Mouse (Mus musculus): Measurements from ENCODE around the gene Smap2.
A peak's percentile ranks its signal among the peaks of the same experiment; 100 is the strongest.
"Not testable (repeated sequence)": the region's sequence is repeated elsewhere in the genome, so short reads cannot be mapped to it uniquely, and the experiment has no call there.

Smap2 gene

DNA sequence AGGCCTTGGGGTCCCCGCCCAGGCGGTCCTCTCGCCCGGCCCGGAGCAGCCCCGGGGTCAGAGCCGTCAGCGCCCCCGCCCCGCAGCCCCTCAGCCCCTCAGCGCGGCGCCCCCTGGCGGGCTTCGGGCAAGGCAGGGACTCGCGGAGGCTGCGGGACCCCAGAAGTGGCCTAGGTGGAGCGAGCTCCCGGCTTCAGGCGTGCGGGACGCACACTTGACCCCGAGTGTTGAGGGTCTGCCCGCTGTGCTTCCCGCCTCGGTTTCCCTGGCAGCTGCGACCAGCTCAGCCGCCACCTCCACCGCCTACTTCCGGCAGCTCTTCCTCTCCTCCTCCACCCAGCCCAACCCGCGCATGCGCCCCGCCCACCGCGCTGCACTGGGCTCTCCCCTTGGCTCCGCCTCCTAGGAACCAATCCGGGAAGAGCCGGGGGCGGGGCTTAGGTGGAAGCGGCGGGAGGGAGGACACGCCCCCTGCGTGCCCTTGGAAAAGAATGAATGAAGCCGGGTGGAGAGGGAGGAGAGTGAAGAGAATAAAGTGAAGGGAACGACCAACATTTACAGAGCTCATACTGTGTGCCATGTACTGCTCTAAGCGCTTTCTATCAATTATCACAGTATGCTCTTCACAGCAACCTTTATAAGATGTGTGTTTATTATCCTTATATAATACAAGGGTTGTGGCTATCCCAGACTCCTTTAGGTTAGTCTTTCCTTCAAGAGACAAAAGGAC, at the start of gene Smap2:
Gene Smap2 (minus strand): TSS at position 320 of the 730 bp plus-strand sequence.
- peak; percentile 98 to 100 for DNase-seq (ENCODE audit: low spot score in 2 of 2)

DNA sequence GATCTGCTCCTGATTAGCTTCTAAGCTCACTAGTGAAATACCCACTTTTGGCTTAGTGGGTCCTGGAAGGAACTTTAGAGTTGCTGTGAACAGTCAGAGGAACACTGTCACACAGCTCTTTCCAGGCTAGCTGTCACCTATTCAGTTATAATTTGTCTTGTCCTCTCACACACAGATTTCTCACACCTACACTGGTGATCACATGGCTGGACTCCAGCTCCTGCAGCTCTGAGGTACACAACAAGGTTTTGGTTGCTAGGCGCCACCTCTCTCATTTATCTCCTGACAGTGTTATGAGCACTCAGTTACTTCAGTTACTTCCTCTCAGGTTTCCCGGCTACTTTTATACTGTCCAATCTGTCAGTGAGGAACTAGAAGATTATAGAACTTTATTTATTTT, 48.3 kb upstream of the Smap2 start:
- no peak for DNase-seq (ENCODE audit: low spot score in 2 of 2)

DNA sequence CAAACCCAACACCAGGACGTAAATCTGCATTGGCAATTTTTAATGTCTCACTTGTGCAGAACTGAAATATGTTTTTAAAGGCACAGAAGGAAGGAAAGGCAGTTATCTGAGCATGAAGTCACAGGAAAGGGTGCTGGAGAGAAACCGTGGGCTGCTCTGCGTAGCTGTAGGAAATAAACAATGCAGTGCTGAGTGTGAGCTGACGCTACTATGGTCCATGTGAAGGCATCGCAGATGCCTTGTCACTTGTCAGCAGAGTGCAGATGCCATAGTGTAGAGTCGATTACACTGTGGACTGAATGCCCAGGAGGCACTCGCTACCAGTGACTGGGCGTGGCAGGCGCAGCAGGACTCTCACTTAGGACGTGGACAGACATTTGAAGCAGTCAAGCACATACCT, 42.2 kb upstream of the Smap2 start:
- not testable (repeated sequence) for DNase-seq (ENCODE audit: low spot score in 2 of 2)

DNA sequence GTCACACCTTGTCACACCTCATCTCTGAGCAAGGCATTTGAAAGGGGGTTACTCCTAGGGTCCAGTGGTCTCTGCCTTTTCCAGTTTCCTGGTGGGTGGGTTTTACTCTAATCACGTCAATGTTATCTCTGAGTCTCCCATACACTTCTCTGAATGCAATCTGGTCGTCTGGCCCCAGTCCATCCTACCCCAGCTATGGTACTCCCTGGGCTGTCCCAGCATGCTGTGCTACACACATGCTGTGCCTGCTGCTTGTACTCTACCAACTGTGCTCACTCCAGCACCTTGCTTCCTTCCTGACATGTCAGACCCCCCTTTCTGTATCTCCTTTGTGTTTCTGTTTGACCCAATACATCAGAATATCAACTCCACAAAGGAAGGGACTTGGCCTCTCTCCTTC, 40.0 kb upstream of the Smap2 start:
- DNase-seq (ENCODE audit: low spot score in 2 of 2), result no peak

DNA sequence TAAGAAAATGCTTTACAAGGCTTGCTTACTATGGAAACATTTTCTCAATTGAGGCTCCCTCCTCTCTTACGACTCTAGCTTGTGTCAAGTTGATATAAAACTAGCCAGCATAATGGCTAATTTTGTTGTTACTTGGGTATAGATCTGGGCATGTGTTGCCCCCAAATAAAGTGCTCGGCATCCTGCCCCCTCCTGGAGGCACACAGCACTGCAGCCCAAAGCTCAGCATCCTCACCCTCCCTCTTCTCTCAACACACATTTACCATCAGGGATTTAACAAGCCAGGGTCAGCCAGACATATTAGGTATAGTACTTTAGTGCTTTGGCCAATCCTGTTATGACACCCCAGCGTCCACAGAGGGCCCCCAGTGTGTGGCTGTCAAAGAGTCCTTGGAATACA, 39.3 kb upstream of the Smap2 start:
- DNase-seq (ENCODE audit: low spot score in 2 of 2), result no peak

DNA sequence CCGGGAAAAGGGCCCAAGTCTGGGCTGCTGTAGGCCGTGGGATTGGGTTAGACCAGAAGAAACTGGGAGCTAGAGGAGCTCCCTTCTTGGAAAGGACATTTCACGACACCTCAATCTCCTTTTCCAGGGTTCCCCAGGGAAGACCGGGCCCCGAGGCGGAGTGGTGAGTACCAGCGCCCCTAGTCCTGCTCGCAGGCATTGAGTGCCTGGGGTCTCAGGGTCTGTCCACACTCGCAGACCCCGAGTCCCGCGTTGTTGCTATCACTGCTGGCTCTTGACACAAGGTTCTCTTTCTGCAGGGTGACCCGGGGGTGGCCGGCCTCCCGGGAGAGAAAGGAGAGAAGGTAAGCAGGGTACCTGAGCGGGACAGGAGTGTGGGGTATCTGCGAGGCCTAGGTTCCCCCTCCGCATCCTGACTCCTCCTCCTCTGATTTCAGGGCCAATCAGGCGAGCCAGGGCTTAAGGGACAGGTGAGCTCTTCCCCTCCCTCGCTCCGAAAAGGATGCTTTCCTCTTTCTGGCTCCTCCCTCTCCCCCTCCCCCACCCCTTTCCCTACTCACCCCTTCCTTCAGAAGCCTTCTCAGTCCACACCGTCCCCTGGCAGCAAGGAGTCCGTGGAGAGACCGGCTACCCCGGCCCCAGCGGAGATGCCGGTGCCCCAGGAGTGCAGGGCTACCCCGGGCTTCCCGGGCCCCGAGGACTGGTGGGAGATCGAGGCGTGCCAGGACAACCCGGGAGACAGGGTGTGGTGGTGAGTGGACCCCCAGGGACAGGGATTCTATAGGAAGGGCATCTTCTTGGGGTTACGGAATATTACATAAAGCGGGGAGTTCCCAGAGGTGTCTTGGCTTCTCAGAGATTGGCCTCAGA, 35.6 kb upstream of the Smap2 start:
- DNase-seq (ENCODE audit: low spot score in 2 of 2), result no peak

DNA sequence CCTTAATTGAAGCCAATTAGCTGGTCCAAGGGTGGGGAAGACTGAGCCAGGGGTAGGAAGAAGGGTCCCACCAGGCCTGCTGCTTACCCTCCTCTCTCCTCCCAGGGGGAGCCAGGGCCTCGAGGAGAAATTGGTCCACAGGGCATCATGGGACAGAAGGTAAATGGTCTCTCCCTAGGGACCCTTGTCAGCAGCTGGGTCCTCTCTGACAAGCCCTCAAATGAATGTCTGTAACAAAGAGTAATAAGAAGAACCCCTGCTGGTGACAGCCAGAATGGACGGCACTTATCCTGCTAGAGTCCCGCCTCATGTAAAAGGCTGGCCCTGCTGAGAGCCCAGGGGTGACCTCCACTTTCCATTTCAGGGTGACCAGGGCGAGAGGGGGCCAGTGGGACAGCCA, 34.8 kb upstream of the Smap2 start:
- no peak for DNase-seq (ENCODE audit: low spot score in 2 of 2)

DNA sequence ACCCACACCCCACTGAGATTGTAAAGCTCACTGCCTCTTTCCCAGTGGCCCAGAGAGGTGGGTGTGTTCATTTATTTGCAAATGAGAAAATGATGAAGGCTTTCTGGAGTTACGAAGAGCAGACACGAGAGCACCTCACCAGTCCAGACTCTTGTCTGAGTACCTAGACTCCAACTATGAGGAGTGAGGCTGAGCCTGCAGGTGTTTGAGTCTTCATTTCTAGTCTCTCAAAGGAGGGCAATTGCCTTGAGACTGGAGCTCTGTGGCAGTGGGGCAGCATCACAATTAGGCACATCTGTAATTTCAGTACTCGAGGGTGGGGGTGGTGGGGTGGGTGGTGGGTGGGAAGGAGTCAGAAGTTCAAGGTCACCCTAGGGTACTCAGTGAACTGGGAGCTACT, 25.9 kb upstream of the Smap2 start:
- DNase-seq (ENCODE audit: low spot score in 2 of 2), result no peak

DNA sequence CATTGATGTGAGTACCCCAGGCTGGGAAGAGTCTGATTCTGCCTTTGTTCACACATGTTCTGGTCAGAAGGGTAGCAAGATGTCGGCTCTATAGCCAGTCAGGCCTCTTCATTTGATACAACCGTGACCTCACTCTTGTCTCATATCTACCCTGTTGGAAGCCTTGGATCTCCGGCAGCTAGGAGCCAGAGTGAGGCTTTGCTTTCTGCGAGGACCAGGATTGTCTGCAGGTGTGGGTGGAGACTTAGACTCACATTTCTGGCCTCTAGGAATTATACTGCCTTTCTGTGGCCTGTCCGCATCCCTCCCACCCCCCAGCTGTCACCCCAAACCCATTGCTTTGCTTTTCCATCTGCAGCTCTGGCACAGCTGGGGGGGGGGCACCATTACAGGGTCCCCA, 25.4 kb upstream of the Smap2 start:
- DNase-seq (ENCODE audit: low spot score in 2 of 2), result no peak

DNA sequence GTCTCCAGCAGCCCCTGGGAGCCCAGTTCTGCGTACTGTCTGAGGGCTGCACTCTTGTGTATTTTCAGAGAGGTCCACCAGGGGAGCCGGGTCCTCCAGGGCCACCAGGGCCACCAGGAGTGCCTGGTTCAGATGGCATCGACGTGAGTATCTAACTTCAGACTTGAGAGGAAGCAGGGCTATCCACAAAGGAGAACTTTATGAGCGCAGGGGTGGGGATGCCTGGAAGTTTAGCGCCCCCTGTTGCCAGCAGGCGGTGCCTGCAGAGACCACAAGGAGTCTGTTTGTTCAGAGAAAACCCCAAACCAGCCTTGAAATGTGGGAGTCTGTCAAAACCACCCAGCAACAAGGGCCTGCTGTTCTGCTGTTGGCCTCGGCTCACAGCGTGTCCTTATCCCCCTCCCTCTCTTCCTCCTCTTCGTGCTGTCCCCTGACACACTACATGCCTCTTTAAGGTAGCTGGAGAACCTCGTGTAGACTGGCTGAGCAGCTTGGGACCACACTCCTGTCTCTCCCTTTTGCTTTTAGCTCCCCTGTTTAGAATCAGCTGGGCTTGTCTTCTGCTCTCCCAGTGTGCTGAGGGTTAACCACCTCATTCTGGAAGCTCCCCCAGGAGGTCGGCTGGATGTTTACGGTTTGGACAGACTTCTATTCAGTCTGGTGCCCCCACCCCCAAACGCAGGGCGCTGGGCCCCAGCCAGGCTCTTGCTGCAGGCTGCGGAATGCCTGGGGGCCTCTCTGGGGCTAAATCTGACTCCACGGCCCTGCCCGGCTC, 24.0 kb upstream of the Smap2 start:
- peak; percentile 47 to 77 for DNase-seq (ENCODE audit: low spot score in 2 of 2)

DNA sequence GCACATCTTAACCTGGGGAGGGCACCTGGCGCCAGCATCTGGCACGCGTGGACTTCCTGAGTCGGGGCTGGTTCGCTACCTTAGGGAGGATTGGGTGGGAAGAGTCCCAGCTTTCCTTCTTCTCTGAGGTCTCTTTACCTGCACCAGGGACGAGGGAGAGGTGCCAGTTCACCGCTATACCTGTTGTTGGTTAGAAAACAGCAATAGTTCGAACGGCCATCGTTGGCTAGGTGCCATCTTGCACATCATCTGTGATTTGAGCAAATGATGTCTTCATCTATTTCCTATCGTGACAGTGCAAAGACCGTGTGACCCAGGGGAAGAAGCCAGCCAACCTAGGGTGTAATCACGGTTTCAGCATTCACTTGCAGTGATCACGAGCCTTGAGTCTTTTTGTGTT, 23.3 kb upstream of the Smap2 start:
- DNase-seq (ENCODE audit: low spot score in 2 of 2), result peak in 1 of 2 experiments; percentile 59

DNA sequence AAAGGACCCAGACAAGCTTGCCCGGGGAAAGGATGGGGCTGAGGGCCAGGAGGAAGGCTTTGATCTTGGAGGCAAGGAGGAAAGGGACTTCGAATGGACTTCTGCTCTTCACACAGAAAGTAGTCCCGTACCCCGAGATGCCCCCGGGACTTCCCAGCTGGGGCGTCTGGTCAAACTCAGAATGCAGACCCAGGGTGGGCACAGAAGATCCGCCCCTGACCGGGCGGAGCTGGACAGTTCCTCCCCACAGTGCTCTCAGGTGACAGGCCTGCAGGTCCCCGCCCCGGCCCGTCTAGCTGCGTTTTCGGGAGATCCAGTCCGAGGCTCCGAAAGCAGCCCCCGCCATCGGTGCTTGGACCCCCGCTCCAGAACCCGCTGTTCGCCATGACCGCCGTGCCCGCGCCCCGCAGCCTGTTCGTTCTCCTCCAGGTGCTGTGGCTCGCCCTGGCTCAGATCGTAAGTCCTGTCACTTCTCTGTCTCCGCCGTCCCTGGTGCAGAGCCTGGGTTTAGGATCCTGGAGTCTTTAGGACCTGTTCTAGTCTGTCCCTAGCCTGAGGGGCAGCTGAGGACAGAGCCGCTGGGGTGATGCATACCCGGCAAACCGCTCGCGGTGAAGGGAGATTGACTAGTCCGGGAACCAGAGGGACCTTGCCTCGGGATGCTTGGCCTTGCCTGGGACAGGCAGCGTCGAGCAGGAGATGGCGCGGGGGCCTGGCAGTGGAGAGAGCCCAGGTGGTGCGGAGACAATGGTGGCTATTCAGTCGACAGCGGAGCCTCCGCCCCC, 22.5 kb upstream of the Smap2 start, which contains the start of gene Col9a2:
Gene Col9a2 (plus strand): TSS at position 55 of the 785 bp plus-strand sequence.
- peak in 1 of 2 experiments; percentile 59 for DNase-seq (ENCODE audit: low spot score in 2 of 2)

DNA sequence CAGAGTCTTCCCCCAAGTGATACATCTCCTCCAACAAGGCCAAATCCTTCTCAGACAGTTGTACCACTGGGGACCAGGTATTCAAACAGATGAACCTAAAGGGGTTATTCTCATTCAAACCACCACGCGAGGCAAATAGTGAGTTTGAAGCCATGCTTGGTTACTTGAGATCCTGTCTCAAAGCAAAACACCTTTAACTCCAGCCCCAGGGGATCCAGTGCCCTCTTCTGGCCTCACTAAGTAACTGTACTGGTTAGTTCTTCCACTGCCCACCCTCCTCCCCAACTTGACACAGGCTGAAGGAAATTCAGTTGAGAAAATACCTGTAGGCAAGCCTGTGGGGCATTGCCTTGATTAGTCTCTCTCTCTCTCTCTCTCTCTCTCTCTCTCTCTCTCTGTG, 16.0 kb upstream of the Smap2 start:
- DNase-seq (ENCODE audit: low spot score in 2 of 2), result no peak

DNA sequence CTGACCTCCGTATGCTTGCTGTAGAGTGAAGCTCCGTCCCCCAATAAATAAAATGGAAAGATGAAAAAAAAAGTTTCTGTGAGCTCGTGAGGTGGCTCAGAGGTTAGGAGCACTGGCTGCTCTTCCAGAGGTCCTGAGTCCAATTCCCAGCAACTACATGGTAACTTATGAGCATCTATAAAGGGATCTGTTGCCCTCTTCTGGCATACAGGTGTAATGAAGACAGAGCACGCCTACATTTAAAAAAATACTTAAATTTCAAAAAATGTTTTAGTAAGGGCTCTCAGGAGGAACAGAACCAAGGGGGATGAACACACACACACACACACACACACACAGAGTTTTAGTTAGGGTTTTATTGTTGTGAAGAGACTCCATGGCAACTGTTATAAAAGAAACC, 14.4 kb upstream of the Smap2 start:
- DNase-seq (ENCODE audit: low spot score in 2 of 2), result no peak

DNA sequence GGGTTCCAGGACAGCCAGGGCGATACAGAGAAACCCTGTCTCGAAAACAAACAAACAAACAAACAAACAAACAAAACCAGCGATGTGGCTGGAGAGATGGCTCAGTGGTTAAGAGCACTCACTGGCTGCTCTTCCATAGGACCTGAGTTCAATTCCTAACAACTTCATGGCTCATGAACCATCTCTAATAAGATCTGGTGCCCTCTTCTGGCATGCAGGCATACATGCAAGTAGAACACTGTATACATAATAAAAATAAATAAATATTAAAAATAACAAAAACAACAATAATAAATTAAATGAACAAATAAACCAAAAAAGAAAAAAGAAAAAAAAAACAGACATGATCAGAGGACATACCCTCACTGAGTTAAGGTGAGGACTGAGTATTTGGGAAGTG, 12.6 kb upstream of the Smap2 start:
- DNase-seq (ENCODE audit: low spot score in 2 of 2), result no peak

DNA sequence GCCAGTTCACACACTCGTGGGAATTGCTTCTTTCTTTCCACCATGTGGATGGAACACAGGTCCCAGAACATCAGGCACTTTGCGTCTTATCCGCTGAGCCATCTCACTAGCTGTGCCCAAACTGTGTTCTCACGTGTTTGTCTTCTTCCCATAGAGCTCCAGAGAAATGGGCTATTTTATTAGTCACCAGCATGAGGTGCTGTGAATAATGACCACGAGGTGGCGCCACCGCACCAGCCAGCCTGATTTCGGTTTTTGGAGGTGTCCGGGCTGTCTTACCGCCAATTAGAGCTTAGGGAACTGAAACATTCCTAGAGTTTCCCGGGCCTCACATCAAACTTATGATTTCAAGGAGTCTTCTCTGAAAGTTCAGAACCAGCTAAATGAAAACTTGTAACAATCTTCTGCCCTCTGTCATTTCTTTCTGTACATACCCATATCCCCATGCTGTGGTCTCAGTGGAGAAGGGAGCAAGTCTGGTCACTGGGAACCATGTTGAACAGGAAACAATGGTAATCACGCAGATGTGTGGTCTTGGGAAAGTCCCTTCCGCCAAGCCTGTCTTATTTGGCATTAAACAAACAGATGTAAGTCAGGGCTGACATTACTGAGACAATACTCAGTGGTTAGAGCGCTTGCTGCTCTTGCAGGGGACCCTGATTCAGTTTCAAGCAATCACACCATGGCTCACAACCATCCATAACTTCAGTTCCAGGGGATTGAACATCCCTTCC, 11.8 kb upstream of the Smap2 start:
- DNase-seq (ENCODE audit: low spot score in 2 of 2), result peak in 1 of 2 experiments; percentile 35

DNA sequence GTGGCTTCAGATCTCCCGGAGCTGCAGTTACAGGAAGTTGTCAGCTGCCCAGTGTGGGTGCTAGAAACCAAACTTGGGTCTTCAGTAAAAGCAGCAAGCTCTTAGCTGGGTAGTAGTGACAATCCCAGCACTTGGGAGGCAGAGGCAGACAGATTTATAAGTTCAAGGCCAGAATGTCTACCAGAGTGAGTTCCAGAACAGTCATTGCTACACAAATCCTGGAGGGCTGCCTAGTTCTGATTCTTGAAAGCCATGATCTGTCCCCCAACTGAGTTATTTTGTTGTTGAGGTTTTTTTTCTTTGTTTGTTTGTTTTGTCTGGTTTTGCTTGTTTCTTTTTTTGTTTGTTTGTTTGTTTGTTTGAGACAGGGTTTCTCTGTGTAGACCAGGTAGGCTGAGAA, 11.1 kb upstream of the Smap2 start:
- DNase-seq (ENCODE audit: low spot score in 2 of 2), result no peak

DNA sequence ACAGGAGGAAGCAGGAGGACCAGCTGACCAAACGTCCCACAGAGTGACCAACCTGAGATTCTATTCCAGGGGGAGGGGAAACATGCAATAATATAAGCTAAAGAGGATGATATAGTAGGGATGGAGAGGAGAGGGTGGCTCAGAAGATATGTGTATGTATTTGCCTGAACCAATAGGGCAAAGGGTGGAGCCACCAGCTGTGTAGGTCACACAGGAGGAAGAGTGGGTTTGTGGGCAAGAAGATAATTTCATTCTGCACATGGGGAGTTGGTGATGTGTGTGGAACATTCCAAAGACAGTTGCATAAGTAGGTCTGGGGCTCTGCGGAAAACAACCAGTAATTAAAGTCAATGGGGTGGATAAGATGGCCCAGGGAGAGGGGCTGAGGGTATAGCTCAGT, 8.6 kb upstream of the Smap2 start:
- DNase-seq (ENCODE audit: low spot score in 2 of 2), result no peak

DNA sequence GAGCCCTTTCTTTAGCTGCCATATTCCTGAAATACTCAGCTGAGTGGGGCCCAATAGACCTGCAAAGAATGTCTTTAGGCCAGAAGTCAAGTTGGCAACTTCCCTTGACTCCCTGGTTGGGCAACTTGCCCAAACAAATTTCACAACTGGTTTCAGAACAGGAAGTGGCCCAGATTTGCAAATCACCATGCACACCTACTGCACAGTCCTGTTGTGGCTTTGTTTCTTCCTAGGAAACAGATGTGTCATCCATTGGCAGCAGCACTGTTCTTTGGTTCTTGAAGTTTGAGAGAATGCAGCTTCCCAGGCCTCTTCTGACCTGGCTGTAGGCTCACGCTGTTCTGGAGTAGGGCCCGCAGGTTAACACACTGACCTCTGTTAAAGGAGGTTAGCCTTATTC, 6.9 kb upstream of the Smap2 start:
- no peak for DNase-seq (ENCODE audit: low spot score in 2 of 2)

DNA sequence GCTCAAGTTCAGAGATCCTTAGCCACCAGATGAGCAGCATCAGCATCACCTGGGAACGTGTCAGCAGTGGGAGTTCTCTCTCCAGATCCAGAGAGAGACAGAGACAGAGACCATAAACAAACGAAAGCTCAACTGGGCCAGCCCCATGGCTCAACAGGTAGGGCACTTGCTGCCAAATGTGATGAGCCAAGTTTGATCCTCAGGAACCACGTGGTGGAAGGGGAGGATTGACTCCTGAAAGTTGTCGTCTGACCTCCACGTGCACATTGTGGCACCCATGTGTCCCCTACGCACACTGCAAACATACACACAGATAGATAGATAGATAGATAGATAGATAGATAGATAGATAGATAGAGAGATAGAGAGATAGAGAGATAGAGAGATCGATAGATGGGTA, 6.4 kb upstream of the Smap2 start:
- DNase-seq (ENCODE audit: low spot score in 2 of 2), result no peak

DNA sequence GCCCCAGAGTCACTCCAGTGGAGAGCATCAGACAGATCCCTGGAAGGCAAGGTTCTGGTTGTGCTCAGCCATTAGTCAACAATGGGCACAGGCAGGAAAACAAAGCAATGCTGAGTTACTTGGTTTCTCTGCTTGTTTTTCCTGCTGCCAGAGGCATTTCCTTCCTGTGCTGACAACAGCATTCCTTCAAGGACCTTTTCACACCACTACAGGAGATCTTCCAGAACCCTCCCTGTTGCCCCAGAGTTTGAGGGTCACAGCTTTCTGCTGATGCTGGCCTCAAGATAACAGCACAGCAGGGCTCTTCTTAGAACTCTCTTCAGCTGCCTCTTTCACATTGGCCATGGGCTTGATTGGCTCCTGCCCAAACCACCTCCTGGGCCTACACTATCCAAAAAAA, 4.9 kb upstream of the Smap2 start:
- DNase-seq (ENCODE audit: low spot score in 2 of 2), result no peak

Data from urinary bladder, postnatal 4 days (tissue).